Mouse (Mus musculus) ES-Bruce4 (cell line): ENCODE results near the gene Polm. TPM values are rescaled to one million over a fixed set of nuclear protein-coding genes. Genes with fewer than 3 reads are reported as not detected.
A peak's percentile ranks its signal among the peaks of the same experiment; 100 is the strongest.

Experiments
- H3K27ac ChIP-seq: 2 replicates; pipeline ENCODE4 v1.5.1; 2012; ENCODE audit warnings: low read length, inconsistent platforms; ENCODE audit not compliant: insufficient read depth
- H3K27me3 ChIP-seq: 2 replicates; pipeline ENCODE4 v1.6.1; 2012; ENCODE audit warnings: mild to moderate bottlenecking, low read length, inconsistent platforms; ENCODE audit not compliant: control insufficient read depth, poor library complexity, insufficient read depth, severe bottlenecking
- H3K36me3 ChIP-seq: 2 replicates; pipeline ENCODE4 v1.6.1; 2012; ENCODE audit warnings: inconsistent platforms, mild to moderate bottlenecking, low read length, moderate library complexity; ENCODE audit not compliant: control insufficient read depth, poor library complexity, insufficient read depth, severe bottlenecking
- H3K4me1 ChIP-seq: one replicate; pipeline ENCODE4 v1.8.1; 2011; ENCODE audit warnings: low read length; ENCODE audit not compliant: control insufficient read depth, insufficient read depth
- H3K4me3 ChIP-seq: 2 replicates; pipeline ENCODE4 v1.5.1; 2011; ENCODE audit warnings: low read depth, mild to moderate bottlenecking, low read length
- H3K9ac ChIP-seq: 2 replicates; pipeline ENCODE4 v1.6.1; 2012; ENCODE audit warnings: low read depth, mild to moderate bottlenecking, inconsistent platforms; ENCODE audit not compliant: poor library complexity, severe bottlenecking
- H3K9me3 ChIP-seq: replicated peaks from 2 replicates; pipeline ENCODE4 v1.6.1; 2012; ENCODE audit warnings: mild to moderate bottlenecking, low read length, inconsistent platforms; ENCODE audit not compliant: control insufficient read depth, poor library complexity, insufficient read depth, severe bottlenecking
- CTCF ChIP-seq: IDR thresholded peaks from one replicate; pipeline ENCODE4 v1.8.1; 2011; ENCODE audit warnings: low read depth, low read length
- EP300 ChIP-seq: IDR thresholded peaks from 2 replicates; pipeline ENCODE4 v1.6.1; 2011; ENCODE audit warnings: low read depth, low read length; ENCODE audit not compliant: insufficient read depth
- POLR2A ChIP-seq: IDR thresholded peaks from one replicate; pipeline ENCODE4 v1.8.1; 2011; ENCODE audit warnings: low read length; ENCODE audit not compliant: insufficient read depth
- polyA plus RNA-seq: library from polyadenylated mRNA; stranded (reverse); fragments of >200 nt; gene quantifications from 2 replicates; pipeline ENCODE4 v1.2.4, GENCODE M21; 2011; ENCODE audit warnings: low read depth; ENCODE audit not compliant: missing spikeins, insufficient read depth, insufficient read length

Polm gene
- polyA plus RNA-seq, 1 experiment, result 9.9 TPM

DNA sequence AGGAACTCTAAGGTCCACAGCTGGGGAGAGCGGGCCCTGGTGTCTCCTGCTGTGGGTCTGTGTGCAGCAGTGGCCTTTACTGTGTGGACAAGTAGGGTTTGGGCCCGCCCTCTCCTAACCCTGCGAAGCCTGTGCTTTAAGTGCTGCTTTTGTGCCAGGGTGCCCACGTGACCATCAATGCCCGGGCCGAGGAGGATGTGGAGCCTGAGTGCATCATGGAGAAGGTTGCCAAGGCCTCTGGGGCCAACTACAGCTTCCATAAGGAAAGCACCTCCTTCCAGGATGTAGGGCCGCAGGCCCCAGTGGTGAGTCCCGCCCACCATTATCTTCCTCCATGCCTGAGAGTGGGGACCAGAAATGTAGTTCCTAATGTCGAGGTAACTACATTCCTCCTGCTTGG lies 42.5 kb downstream of the Polm start:
- no peak overlapping the region for H3K27ac ChIP-seq
- H3K36me3 ChIP-seq, result peaks cover 21% of the 10 kb centered on the region

GRCm38 (mm10) chr11:5790431-5790830 lies 47.4 kb downstream of the Polm start:
- TF ChIP-seq EP300, result no peak
- TF ChIP-seq POLR2A, result no peak
- TF ChIP-seq CTCF, result no peak
- no peak overlapping the region for H3K4me3 ChIP-seq
- no peak overlapping the region for H3K27ac ChIP-seq
- peaks cover 10% of the 10 kb centered on the region for H3K36me3 ChIP-seq
- no peaks in the 10 kb centered on the region for H3K27me3 ChIP-seq
- H3K9ac ChIP-seq, result no peak overlapping the region
- no peaks in the 10 kb centered on the region for H3K9me3 ChIP-seq
- no peaks in the 10 kb centered on the region for H3K4me1 ChIP-seq

More for the DNA sequence above, 42.5 kb downstream of the Polm start:
- TF ChIP-seq CTCF, result no peak
- no peak for TF ChIP-seq EP300
- no peak for TF ChIP-seq POLR2A
- H3K9me3 ChIP-seq, result no peaks in the 10 kb centered on the region
- peaks cover 3% of the 10 kb centered on the region for H3K4me1 ChIP-seq
- H3K4me3 ChIP-seq, result no peak overlapping the region
- H3K9ac ChIP-seq, result no peak overlapping the region
- H3K27me3 ChIP-seq, result no peaks in the 10 kb centered on the region

- H3K27me3 ChIP-seq, result no peaks in the 10 kb centered on the region
- no peak overlapping the region for H3K4me3 ChIP-seq
- no peak overlapping the region for H3K27ac ChIP-seq
- peaks cover 8% of the 10 kb centered on the region for H3K36me3 ChIP-seq
- H3K9me3 ChIP-seq, result no peaks in the 10 kb centered on the region
- no peaks in the 10 kb centered on the region for H3K4me1 ChIP-seq
- H3K9ac ChIP-seq, result no peak overlapping the region
- TF ChIP-seq EP300, result no peak
- TF ChIP-seq CTCF, result no peak
- no peak for TF ChIP-seq POLR2A
Measured at GRCm38 (mm10) chr11:5789754-5790333, 48.0 kb downstream of the Polm start.

DNA sequence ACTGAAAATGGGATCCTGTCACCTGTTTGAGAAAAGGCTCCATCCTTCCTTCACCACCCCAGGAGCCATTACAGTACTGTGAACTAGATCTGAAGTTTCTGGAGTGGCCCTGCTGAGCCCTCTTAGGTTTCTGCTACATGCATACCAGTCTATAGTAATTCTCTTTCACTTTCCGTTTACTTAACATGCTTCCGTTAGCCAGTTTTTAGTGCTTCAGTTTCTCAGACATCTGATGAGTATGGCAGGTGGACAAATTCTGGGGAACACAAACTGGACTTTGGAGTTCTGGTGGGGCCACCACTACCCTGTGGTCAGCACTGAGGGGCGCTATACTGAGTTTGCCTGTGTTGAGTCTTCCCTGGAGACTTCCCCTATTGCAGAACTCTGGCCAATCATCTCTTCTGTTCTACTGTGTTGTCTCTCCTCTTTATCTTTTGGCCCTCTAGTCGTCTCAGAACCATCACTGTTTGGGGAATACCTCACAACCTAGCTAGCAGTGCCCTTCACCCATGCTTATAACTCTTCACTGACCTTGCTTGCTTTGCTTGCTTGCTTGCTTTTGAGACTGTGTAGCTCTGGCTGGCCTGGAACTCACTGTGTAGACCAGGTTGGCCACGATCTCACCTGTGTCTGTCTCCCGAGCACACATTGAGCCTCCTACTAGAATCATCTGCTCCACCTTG lies 48.6 kb downstream of the Polm start:
- no peaks in the 10 kb centered on the region for H3K27me3 ChIP-seq
- TF ChIP-seq CTCF (peak; percentile 10), POLR2A (no peak)
- H3K9ac ChIP-seq, result peak overlapping the region; percentile 61
- H3K4me3 ChIP-seq, result peak overlapping the region; percentile 74
- H3K4me1 ChIP-seq, result no peaks in the 10 kb centered on the region
- no peaks in the 10 kb centered on the region for H3K9me3 ChIP-seq
- peaks cover 8% of the 10 kb centered on the region for H3K36me3 ChIP-seq
- peak overlapping the region; percentile 18; the same call in 1 of the 2 replicates for H3K27ac ChIP-seq

DNA sequence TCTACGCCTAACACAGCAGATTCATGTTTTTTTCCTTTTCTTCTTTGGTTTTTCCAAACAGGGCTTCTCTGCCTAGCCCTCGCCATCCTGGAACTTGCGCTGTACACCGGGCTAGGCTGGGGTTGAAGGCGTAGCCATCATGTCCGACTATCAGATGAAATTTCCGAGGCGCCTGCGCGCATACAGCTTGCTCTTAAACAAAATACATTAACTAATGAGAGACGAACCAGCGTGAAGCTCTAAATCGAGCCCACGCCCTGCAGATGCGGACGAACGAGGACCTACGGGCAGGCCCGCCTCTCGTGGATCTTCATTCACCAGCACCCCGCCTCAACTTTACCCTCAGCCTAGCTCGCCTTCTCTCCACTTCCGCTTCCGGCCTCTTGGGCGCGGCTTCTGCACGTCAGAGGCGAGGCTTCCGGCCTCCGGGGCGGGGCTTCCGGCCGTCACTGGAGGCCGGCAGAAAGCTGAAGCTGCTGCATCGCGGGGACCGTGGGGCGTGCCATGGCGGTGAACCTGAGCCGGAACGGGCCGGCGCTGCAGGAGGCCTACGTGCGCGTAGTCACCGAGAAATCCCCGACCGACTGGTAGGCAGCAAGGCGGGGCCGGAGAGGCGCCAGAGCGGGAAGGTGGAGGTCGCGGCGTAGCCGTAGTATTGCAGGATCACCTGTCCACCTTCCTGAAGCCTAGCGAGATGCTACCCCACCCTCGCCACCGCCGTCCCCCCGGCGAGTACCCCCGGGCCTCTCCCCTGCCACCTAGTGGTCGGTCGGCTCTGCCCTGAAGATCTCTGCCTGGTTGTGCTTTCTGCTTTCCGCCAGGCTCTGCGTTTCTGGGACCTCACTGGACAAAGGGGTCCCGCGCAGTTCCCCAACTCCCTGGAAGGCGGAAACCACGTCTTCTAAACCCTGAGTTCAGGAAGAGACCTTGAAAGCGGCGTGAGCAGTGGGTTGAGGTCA lies 49.5 kb downstream of the Polm start, which contains the start of gene Dbnl:
Dbnl (plus strand) TSS at position 433 of the 959 bp plus-strand sequence.
- H3K4me3 ChIP-seq, result peak within 1 kb of the TSS; percentile 85
- H3K9me3 ChIP-seq, result no peaks in the 10 kb centered on the region
- H3K27me3 ChIP-seq, result no peaks in the 10 kb centered on the region
- TF ChIP-seq EP300 (no peak), POLR2A (peak; percentile 74), CTCF (peak; percentile 51)
- peak within 1 kb of the TSS; percentile 23 for H3K27ac ChIP-seq
- peaks cover 8% of the 10 kb centered on the region for H3K36me3 ChIP-seq
- no peaks in the 10 kb centered on the region for H3K4me1 ChIP-seq
- H3K9ac ChIP-seq, result peak within 1 kb of the TSS; percentile 61
